Mouse (Mus musculus) ES-Bruce4 (cell line): ENCODE measurements at regions not wholly inside any gene's neighbourhood (a gene's known extent, or its start where the extent isn't known, plus 50 kb on each side); places are given as distances from the start of the nearest gene placed in this dataset.

Experiments
- CTCF ChIP-seq: IDR thresholded peaks from one replicate; pipeline ENCODE4 v1.8.1; 2011; ENCODE audit warnings: low read depth, low read length
- EP300 ChIP-seq: IDR thresholded peaks from 2 replicates; pipeline ENCODE4 v1.6.1; 2011; ENCODE audit warnings: low read depth, low read length; ENCODE audit not compliant: insufficient read depth
- POLR2A ChIP-seq: IDR thresholded peaks from one replicate; pipeline ENCODE4 v1.8.1; 2011; ENCODE audit warnings: low read length; ENCODE audit not compliant: insufficient read depth

- TF ChIP-seq EP300 (no peak), POLR2A (no peak), CTCF (no peak)
Measured at GRCm38 (mm10) chr16:29903510-29903909, 160.7 kb upstream of the Hes1 start.
